ENCODE assay signal across 8 mouse cellular contexts in the genomic region with DNA sequence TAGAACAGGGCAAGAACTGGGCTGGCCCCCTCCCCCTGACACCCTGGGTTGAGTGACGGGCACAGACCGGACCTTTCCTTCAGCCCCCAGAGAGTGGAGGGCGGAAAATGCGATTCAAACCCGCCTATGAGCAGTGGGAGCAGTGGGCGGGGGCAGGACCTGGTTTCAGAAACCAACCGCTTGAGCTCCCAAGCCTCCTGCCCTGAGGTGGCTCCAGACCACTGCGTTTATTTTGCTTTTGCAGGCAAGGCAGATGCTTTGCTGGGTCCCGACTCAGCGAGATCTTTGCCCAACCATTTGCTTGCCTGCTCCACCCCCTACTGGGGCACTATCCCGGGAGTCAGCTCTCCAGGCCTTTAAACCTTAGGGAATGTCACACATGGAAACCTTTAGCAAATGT. TPM values are rescaled to one million over a fixed set of nuclear protein-coding genes. Genes with fewer than 3 reads are reported as not detected.
DNase-seq lines count a peak whose midpoint lies in the region; ATAC-seq and TF ChIP-seq lines count a peak whose summit lies in the region.

No protein-coding gene starts in this region.

- H3K4me2 ChIP-seq in lung, postnatal 0 days (replicated peaks; ENCODE audit: low read depth, low read length), result peak overlapping the region; percentile 11; the same call in 1 of the 2 replicates
- H3K4me2 ChIP-seq in forebrain, embryonic 15.5 days (replicated peaks), result peak overlapping the region; percentile 32; the same call in 1 of the 2 replicates
- H3K4me2 ChIP-seq in hindbrain, embryonic 16.5 days (ENCODE audit: low read length), result peak overlapping the region; percentile 20
- H3K4me2 ChIP-seq in midbrain, embryonic 13.5 days (replicated peaks), result peak overlapping the region; percentile 19; the same call in 1 of the 2 replicates

- H3K4me1 ChIP-seq in lung, postnatal 0 days (ENCODE audit: insufficient read depth, low read depth, low read length), result 0 out of 2 replicates have a peak, but pooled peaks cover 3% of the 10 kb centered on the region
- peaks cover 55% of the 10 kb centered on the region for H3K4me1 ChIP-seq in forebrain, embryonic 15.5 days
- peaks cover 26% of the 10 kb centered on the region for H3K4me1 ChIP-seq in hindbrain, embryonic 16.5 days (ENCODE audit: control insufficient read depth, insufficient read depth, low read depth, low read length)
- H3K4me1 ChIP-seq in midbrain, embryonic 13.5 days (replicated peaks), result peaks cover 51% of the 10 kb centered on the region

- TF ChIP-seq EP300 in lung, postnatal 0 days (IDR thresholded peaks at IDR 0.05), result no peak

- WGBS in lung, postnatal 0 days, result 5% methylated on average over 9 of the region's 11 CpGs
- 4% methylated on average over 11 of the region's 11 CpGs for WGBS in forebrain, embryonic 15.5 days
- 3% methylated on average over 10 of the region's 11 CpGs for WGBS in hindbrain, embryonic 16.5 days
- WGBS in midbrain, embryonic 13.5 days, result 0% methylated on average over 11 of the region's 11 CpGs

- H3K27ac ChIP-seq in lung, postnatal 0 days (ENCODE audit: low read length), result no peak overlapping the region
- H3K27ac ChIP-seq in forebrain, embryonic 15.5 days (replicated peaks), result no peak overlapping the region
- no peak overlapping the region for H3K27ac ChIP-seq in hindbrain, embryonic 16.5 days (ENCODE audit: low read depth, low read length)
- H3K27ac ChIP-seq in midbrain, embryonic 13.5 days, result no peak overlapping the region

- H3K9me3 ChIP-seq in lung, postnatal 0 days (ENCODE audit: low read length), result no peaks in the 10 kb centered on the region
- H3K9me3 ChIP-seq in forebrain, embryonic 15.5 days, result no peaks in the 10 kb centered on the region
- no peaks in the 10 kb centered on the region for H3K9me3 ChIP-seq in hindbrain, embryonic 16.5 days (ENCODE audit: control insufficient read depth, low read length)
- H3K9me3 ChIP-seq in midbrain, embryonic 13.5 days, result no peaks in the 10 kb centered on the region

- H3K9ac ChIP-seq in lung, postnatal 0 days (replicated peaks; ENCODE audit: low read depth), result no peak overlapping the region
- H3K9ac ChIP-seq in forebrain, embryonic 15.5 days (replicated peaks), result no peak overlapping the region
- H3K9ac ChIP-seq in hindbrain, embryonic 16.5 days (ENCODE audit: low read depth, low read length), result no peak overlapping the region
- no peak overlapping the region for H3K9ac ChIP-seq in midbrain, embryonic 13.5 days (replicated peaks)

- H3K27me3 ChIP-seq in lung, postnatal 0 days (replicated peaks; ENCODE audit: insufficient read depth, low read length), result peaks cover 58% of the 10 kb centered on the region
- peaks cover 91% of the 10 kb centered on the region for H3K27me3 ChIP-seq in forebrain, embryonic 15.5 days
- peaks cover 32% of the 10 kb centered on the region for H3K27me3 ChIP-seq in hindbrain, embryonic 16.5 days (replicated peaks; ENCODE audit: control insufficient read depth, insufficient read depth, low read length)
- peaks cover 98% of the 10 kb centered on the region for H3K27me3 ChIP-seq in midbrain, embryonic 13.5 days

- H3K36me3 ChIP-seq in lung, postnatal 0 days (ENCODE audit: insufficient read depth, low read length), result no peaks in the 10 kb centered on the region
- H3K36me3 ChIP-seq in forebrain, embryonic 15.5 days, result no peaks in the 10 kb centered on the region
- no peaks in the 10 kb centered on the region for H3K36me3 ChIP-seq in hindbrain, embryonic 16.5 days (ENCODE audit: control insufficient read depth, insufficient read depth, low read length)
- no peaks in the 10 kb centered on the region for H3K36me3 ChIP-seq in midbrain, embryonic 13.5 days

- TF ChIP-seq CTCF in lung, postnatal 0 days (IDR thresholded peaks at IDR 0.05), result 0 out of 2 replicates have a peak, but pooled peaks have one; percentile 8

- H3K4me3 ChIP-seq in lung, postnatal 0 days (ENCODE audit: low read depth, low read length), result no peak overlapping the region
- no peak overlapping the region for H3K4me3 ChIP-seq in forebrain, embryonic 15.5 days
- no peak overlapping the region; the same call in 1 of the 2 replicates for H3K4me3 ChIP-seq in hindbrain, embryonic 16.5 days (ENCODE audit: low read length)
- H3K4me3 ChIP-seq in midbrain, embryonic 13.5 days (replicated peaks), result no peak overlapping the region

- ATAC-seq in lung, postnatal 0 days, result no peak
- ATAC-seq in forebrain, embryonic 15.5 days (replicated peaks), result no peak
- ATAC-seq in hindbrain, embryonic 16.5 days, result no peak
- 0 out of 2 replicates have a peak, but pooled peaks have one; percentile 8 for ATAC-seq in midbrain, embryonic 13.5 days
- no peak for ATAC-seq in frontal cortex, adult (ENCODE audit: low TSS enrichment)

- peak; percentile 22 for DNase-seq in lung, postnatal 0 days (ENCODE audit: low spot score)
- DNase-seq in lung, postnatal 25 days (ENCODE audit: low spot score), result no peak
- no peak for DNase-seq in left cerebral cortex, adult 9 months (ENCODE audit: low spot score in 2 of 2)
- no peak for DNase-seq in spleen, postnatal 14 days (ENCODE audit: low spot score in 2 of 2)

RNA-seq across cellular contexts. Expression of a gene that starts 2.2 kb away (rescaled TPM):
- polyA plus RNA-seq in lung, postnatal 0 days (2015; fragmentation: Nextera tagmentation; extraction: Ambion mirVana), result 14.2 and 15.9 TPM in 2 replicates
- 7.6 and 8.4 TPM in 2 replicates for polyA plus RNA-seq in forebrain, embryonic 15.5 days (2015; fragmentation: Nextera tagmentation; extraction: Ambion mirVana)
- polyA plus RNA-seq in hindbrain, embryonic 16.5 days (2015; fragmentation: Nextera tagmentation; extraction: Ambion mirVana), result 20.8 and 22.1 TPM in 2 replicates
- polyA plus RNA-seq in midbrain, embryonic 13.5 days (2015; fragmentation: Nextera tagmentation; extraction: Ambion mirVana), result 4.2 and 5.2 TPM in 2 replicates
